Mouse (Mus musculus) activated CD4-positive, CD25-positive, alpha-beta regulatory T cell (primary cell): ENCODE data around the gene Syt17. TPM values are rescaled to one million over a fixed set of nuclear protein-coding genes. Genes with fewer than 3 reads are reported as not detected.

ENCODE experiments used
- polyA plus RNA-seq, 2 experiments: library from polyadenylated mRNA; unstranded; fragments of 100-300 nt; shearing (Covaris generic); gene quantifications; one replicate each; pipeline ENCODE4 v1.2.1; 2017

The Syt17 gene
- under 1 TPM; 0.25 to 0.43 TPM for polyA plus RNA-seq

GRCm38 (mm10) chr7:118448134-118448967 lies at the start of gene Syt17:
TSS of gene Syt17 (minus strand) at chr7:118448222.

GRCm38 (mm10) chr7:118491431-118492147 lies 43.6 kb upstream of the Syt17 start, which contains the start of gene Itpripl2:
TSS of gene Itpripl2 (minus strand) at chr7:118491975.

Other genes with a start within 250 kb of the Syt17 start
- 10 to 100 TPM; 31.7 to 35.8 TPM for gene Smg1, start 204.6 kb downstream of the Syt17 start, polyA plus RNA-seq
- 1 to 10 TPM; 1.6 TPM for gene Itpripl2, start 43.8 kb upstream of the Syt17 start, polyA plus RNA-seq
- 10 to 100 TPM; 13.9 to 21.7 TPM for gene Coq7, start 85.1 kb upstream of the Syt17 start, polyA plus RNA-seq
- gene Tmc7, start 136.5 kb upstream of the Syt17 start, polyA plus RNA-seq = under 1 TPM in 1 of 2 experiments, not detected in 1; 0.14 TPM
- under 1 TPM in 1 of 2 experiments, not detected in 1; 0.25 TPM for gene Tmc5, start 149.1 kb upstream of the Syt17 start, polyA plus RNA-seq